Mouse (Mus musculus): ENCODE measurements at regions not wholly inside any gene's neighbourhood (a gene's known extent, or its start where the extent isn't known, plus 50 kb on each side); places are given as distances from the start of the nearest gene placed in this dataset.

- TF ChIP-seq KAT2A (conservative IDR thresholded peaks at IDR 0.05; ENCODE audit: low read depth, low read length) (no peak), MYC (IDR thresholded peaks at IDR 0.05; ENCODE audit: low read depth, low read length) (no peak), TAL1 (IDR thresholded peaks at IDR 0.05; ENCODE audit: low read length) (no peak), RAD21 (IDR thresholded peaks at IDR 0.05; ENCODE audit: low read depth, low read length) (no peak), CTCF (IDR thresholded peaks at IDR 0.05 in 2 of 3, conservative IDR thresholded peaks at IDR 0.05 in 1 of 3; ENCODE audit: control insufficient read depth in 1 of 3, insufficient read depth in 1 of 3, low read depth in 2 of 3, low read length in 3 of 3, poor library complexity in 1 of 3, severe bottlenecking in 1 of 3) (no peak), HCFC1 (IDR thresholded peaks at IDR 0.05; ENCODE audit: low read depth, low read length) (no peak), POLR2AphosphoS5 (IDR thresholded peaks at IDR 0.05; ENCODE audit: borderline replicate concordance, low read depth, low read length) (no peak), POLR2A (IDR thresholded peaks at IDR 0.05; ENCODE audit: control insufficient read depth in 1 of 2, insufficient read depth in 1 of 2, low read depth in 1 of 2, low read length in 2 of 2, poor library complexity in 1 of 2) (no peak)
These were observed 1976.8 kb upstream of the Pcdh20 start for GRCm38 (mm10) chr14:90447971-90448370.
